Mouse (Mus musculus): ENCODE measurements around the gene Fam160a1. TPM values are rescaled to one million over a fixed set of nuclear protein-coding genes. Genes with fewer than 3 reads are reported as not detected.
A peak's percentile ranks its signal among the peaks of the same experiment; 100 is the strongest.

Fam160a1 gene
- polyA plus RNA-seq, 1 experiment from 2014 or later: 0.42 TPM

DNA sequence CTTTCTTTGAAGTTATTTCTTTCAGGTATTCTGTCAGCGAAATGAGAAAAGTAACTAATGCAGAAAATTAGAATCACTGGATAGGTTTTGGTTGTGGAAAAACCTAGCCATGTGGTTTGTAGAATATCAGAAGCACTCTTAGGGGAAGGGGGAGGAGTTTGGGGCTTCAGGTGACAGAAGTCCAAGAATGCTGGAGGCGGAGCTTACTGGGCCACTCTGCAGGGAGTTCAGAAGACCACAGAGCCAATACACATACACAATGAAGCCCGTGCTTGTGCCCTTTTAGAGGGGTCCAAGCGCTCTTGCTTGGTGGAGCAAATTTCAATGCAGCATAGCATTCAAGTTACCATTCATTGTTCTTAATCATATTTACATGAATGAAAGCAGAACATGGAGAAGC lies 68.2 kb downstream of the Fam160a1 start:
- H3K4me2 ChIP-seq (ENCODE audit: low read depth, low read length): no peak overlapping the region
- no peaks in the 10 kb centered on the region for H3K36me3 ChIP-seq (ENCODE audit: control insufficient read depth, insufficient read depth)
- no peak overlapping the region for H3K27ac ChIP-seq (ENCODE audit: low read length)
- no peaks in the 10 kb centered on the region for H3K9me3 ChIP-seq (replicated peaks; ENCODE audit: control insufficient read depth, low read length)
- WGBS (ENCODE audit: insufficient replicate concordance): 39% methylated on average over 4 of the region's 4 CpGs
- H3K27me3 ChIP-seq (ENCODE audit: control insufficient read depth, insufficient read depth, low read depth, low read length): no peaks in the 10 kb centered on the region
- H3K4me1 ChIP-seq (ENCODE audit: control insufficient read depth, low read depth, low read length): no peaks in the 10 kb centered on the region
- H3K4me3 ChIP-seq (ENCODE audit: low read depth, low read length): no peak overlapping the region
- no peak overlapping the region for H3K9ac ChIP-seq (ENCODE audit: low read depth, low read length)
- no peak for ATAC-seq (ENCODE audit: low read depth)

DNA sequence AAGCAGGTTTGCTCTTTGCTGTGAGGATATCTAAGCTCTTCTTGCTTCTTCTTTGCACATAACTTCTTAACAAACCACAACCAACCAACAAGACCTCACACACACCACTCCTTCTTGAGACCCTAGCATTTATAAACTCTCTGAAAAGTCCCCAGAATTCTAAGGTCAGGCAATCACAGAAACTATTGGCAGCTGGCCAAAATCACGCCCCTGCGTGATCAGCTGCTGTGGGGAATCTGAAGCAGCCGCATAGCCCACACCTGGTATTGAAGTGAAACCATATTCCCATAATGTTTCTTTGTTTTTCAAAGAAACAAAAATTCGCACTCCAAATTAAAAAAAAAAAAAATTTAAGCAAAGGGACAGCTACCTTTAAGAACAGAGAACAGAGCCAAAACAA lies 71.0 kb downstream of the Fam160a1 start:
- H3K27ac ChIP-seq (ENCODE audit: low read length): no peak overlapping the region
- no peak overlapping the region for H3K4me3 ChIP-seq (ENCODE audit: low read depth, low read length)
- WGBS (ENCODE audit: insufficient replicate concordance): 63% methylated on average over 4 of the region's 4 CpGs
- peaks cover 4% of the 10 kb centered on the region; the same call in 1 of the 2 replicates for H3K4me1 ChIP-seq (ENCODE audit: control insufficient read depth, low read depth, low read length)
- no peak overlapping the region for H3K9ac ChIP-seq (ENCODE audit: low read depth, low read length)
- no peak for ATAC-seq (ENCODE audit: low read depth)
- H3K9me3 ChIP-seq (replicated peaks; ENCODE audit: control insufficient read depth, low read length): no peaks in the 10 kb centered on the region
- no peaks in the 10 kb centered on the region for H3K27me3 ChIP-seq (ENCODE audit: control insufficient read depth, insufficient read depth, low read depth, low read length)
- no peak overlapping the region for H3K4me2 ChIP-seq (ENCODE audit: low read depth, low read length)
- no peaks in the 10 kb centered on the region for H3K36me3 ChIP-seq (ENCODE audit: control insufficient read depth, insufficient read depth)

DNA sequence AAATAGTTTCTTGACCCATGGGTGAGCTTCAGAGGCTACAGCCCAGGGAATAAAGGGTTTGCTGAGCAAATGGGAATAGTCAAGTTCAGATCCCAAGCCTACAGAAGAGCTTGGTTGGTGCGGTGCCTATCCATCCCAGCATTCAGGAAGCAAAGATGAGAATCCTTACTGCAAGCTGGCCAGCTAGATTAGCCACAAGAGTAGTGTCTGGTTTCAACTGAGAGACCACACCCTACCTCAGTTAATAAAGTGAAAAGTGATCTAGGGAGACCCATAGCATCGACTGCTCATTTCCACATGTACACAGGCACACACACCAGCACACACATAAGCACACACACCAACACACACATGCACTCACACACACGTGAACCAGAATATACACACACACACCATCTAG lies 75.3 kb downstream of the Fam160a1 start:
- Histone ChIP-seq H3K4me1 (ENCODE audit: control insufficient read depth, low read depth, low read length) (peaks cover 4% of the 10 kb centered on the region; the same call in 1 of the 2 replicates), H3K36me3 (ENCODE audit: control insufficient read depth, insufficient read depth) (no peaks in the 10 kb centered on the region), H3K4me2 (ENCODE audit: low read depth, low read length) (no peak overlapping the region), H3K27me3 (ENCODE audit: control insufficient read depth, insufficient read depth, low read depth, low read length) (no peaks in the 10 kb centered on the region), H3K9me3 (replicated peaks; ENCODE audit: control insufficient read depth, low read length) (no peaks in the 10 kb centered on the region), H3K27ac (ENCODE audit: low read length) (no peak overlapping the region), H3K4me3 (ENCODE audit: low read depth, low read length) (no peak overlapping the region), H3K9ac (ENCODE audit: low read depth, low read length) (no peak overlapping the region)
- WGBS (ENCODE audit: insufficient replicate concordance): 51% methylated on average over 3 of the region's 3 CpGs
- ATAC-seq (ENCODE audit: low read depth): peak; percentile 75

DNA sequence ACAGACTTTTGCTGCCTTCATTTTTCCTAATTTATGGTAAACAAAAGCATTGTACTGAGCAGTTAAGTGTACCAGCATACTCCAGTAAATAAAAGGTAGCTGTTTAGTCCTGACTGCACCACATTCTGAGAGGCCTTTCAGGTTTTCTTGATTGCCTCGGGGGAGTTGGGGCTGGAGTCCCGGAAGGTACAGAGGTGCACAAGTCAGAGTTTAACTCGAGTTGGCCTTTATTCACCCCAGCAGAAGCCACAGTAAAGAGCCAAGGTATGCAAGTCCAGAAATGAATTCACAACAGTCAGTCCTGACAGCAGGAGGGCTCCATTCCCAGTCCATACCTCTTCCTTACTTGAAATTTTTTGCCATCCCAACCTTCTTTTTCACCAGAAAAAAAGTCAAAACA lies 78.5 kb downstream of the Fam160a1 start:
- no peak overlapping the region for H3K9ac ChIP-seq (ENCODE audit: low read depth, low read length)
- peaks cover 4% of the 10 kb centered on the region; the same call in 1 of the 2 replicates for H3K4me1 ChIP-seq (ENCODE audit: control insufficient read depth, low read depth, low read length)
- no peak for ATAC-seq (ENCODE audit: low read depth)
- H3K36me3 ChIP-seq (ENCODE audit: control insufficient read depth, insufficient read depth): no peaks in the 10 kb centered on the region
- no peak overlapping the region for H3K27ac ChIP-seq (ENCODE audit: low read length)
- no peaks in the 10 kb centered on the region for H3K9me3 ChIP-seq (replicated peaks; ENCODE audit: control insufficient read depth, low read length)
- no peak overlapping the region for H3K4me2 ChIP-seq (ENCODE audit: low read depth, low read length)
- 53% methylated on average over 3 of the region's 3 CpGs for WGBS (ENCODE audit: insufficient replicate concordance)
- no peaks in the 10 kb centered on the region for H3K27me3 ChIP-seq (ENCODE audit: control insufficient read depth, insufficient read depth, low read depth, low read length)
- H3K4me3 ChIP-seq (ENCODE audit: low read depth, low read length): no peak overlapping the region

DNA sequence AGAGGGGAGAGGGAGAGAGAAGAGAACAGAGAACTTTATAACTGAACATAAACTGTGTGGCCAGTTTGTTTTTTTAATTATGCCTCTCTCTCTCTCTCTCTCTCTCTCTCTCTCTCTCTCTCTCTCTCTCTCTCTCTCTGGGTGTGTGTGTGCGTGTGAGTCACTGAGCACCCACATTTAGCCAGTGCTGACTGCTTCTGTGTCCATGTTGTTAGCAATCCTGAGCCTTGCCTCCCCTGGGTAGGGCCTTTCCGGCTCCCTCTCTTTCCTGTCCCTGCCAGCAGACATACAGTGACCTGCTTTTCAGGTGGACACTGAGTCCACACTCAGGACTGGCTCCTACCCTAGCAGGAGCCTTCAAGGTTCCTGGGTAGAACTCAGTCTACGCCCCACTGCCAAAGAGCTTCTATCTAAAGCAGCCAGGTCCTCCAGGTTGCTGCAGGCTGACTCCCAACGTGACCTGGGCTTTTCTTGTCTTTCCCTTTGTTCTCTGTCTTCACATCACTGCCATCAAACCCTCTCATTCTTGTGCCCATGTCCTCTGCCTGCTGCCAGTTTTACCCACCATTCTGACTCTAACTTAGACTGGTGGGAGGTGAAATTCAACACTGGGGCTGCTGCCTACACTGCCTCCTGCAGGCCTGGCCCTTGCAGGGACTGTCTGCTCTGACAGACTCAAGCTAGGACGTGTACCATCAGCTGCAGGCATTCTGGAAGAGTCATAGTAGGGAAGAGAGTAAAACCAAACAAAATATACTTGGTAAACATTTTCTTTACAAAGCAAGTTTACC lies 83.0 kb downstream of the Fam160a1 start:
- H3K9me3 ChIP-seq (replicated peaks; ENCODE audit: control insufficient read depth, low read length): no peaks in the 10 kb centered on the region
- no peak overlapping the region for H3K27ac ChIP-seq (ENCODE audit: low read length)
- WGBS (ENCODE audit: insufficient replicate concordance): 54% methylated on average over 5 of the region's 5 CpGs
- H3K36me3 ChIP-seq (ENCODE audit: control insufficient read depth, insufficient read depth): no peaks in the 10 kb centered on the region
- no peak overlapping the region for H3K4me2 ChIP-seq (ENCODE audit: low read depth, low read length)
- H3K4me1 ChIP-seq (ENCODE audit: control insufficient read depth, low read depth, low read length): no peaks in the 10 kb centered on the region
- H3K4me3 ChIP-seq (ENCODE audit: low read depth, low read length): no peak overlapping the region
- H3K9ac ChIP-seq (ENCODE audit: low read depth, low read length): no peak overlapping the region
- H3K27me3 ChIP-seq (ENCODE audit: control insufficient read depth, insufficient read depth, low read depth, low read length): no peaks in the 10 kb centered on the region
- ATAC-seq (ENCODE audit: low read depth): no peak

DNA sequence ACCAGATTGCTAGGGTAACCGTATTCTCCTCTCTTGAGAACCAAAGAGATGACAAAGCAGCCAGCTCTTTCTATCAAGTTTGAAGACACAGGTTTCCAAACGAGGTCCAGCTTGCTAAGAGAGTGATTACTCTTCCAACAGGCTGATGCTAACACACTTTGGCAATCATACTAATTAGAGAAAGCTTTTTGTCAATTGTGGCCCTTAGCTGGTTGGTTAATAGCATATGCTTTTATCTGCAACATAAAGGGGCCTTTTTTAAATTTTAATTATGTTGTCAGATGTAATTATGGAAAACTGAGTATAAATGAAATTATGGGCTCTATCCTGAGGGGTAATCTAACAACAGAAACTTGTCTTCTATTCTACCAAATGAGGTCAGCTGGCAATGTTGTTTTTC lies 89.9 kb downstream of the Fam160a1 start:
- no peaks in the 10 kb centered on the region for H3K36me3 ChIP-seq (ENCODE audit: control insufficient read depth, insufficient read depth)
- WGBS (ENCODE audit: insufficient replicate concordance): 50% methylated on average over 2 of the region's 2 CpGs
- H3K9ac ChIP-seq (ENCODE audit: low read depth, low read length): no peak overlapping the region
- no peak overlapping the region for H3K27ac ChIP-seq (ENCODE audit: low read length)
- H3K4me3 ChIP-seq (ENCODE audit: low read depth, low read length): no peak overlapping the region
- no peaks in the 10 kb centered on the region for H3K9me3 ChIP-seq (replicated peaks; ENCODE audit: control insufficient read depth, low read length)
- peaks cover 11% of the 10 kb centered on the region for H3K4me1 ChIP-seq (ENCODE audit: control insufficient read depth, low read depth, low read length)
- no peaks in the 10 kb centered on the region for H3K27me3 ChIP-seq (ENCODE audit: control insufficient read depth, insufficient read depth, low read depth, low read length)
- ATAC-seq (ENCODE audit: low read depth): no peak
- H3K4me2 ChIP-seq (ENCODE audit: low read depth, low read length): no peak overlapping the region

DNA sequence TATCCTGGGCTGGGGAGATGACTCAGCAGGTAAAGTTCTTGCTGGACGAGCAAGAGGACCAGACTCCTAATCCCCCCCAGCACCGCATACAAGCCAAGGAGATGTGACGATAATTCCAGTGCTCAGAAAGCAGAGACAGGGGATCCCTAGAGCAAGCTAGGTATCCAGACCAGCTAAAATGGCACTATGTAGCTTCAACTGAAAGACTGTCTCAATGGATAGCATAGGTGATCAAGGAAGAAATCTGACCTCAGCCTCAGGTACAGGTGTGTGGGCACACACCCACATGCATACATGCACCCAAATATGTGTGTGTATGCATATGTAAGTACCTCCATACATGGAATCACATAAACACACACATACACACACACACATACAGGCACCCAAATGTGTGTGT lies 91.1 kb downstream of the Fam160a1 start:
- ATAC-seq (ENCODE audit: low read depth): no peak
- H3K9ac ChIP-seq (ENCODE audit: low read depth, low read length): no peak overlapping the region
- no peak overlapping the region for H3K4me2 ChIP-seq (ENCODE audit: low read depth, low read length)
- H3K27me3 ChIP-seq (ENCODE audit: control insufficient read depth, insufficient read depth, low read depth, low read length): no peaks in the 10 kb centered on the region
- no peaks in the 10 kb centered on the region for H3K9me3 ChIP-seq (replicated peaks; ENCODE audit: control insufficient read depth, low read length)
- no peak overlapping the region for H3K4me3 ChIP-seq (ENCODE audit: low read depth, low read length)
- H3K4me1 ChIP-seq (ENCODE audit: control insufficient read depth, low read depth, low read length): peaks cover 11% of the 10 kb centered on the region
- 63% methylated on average over 3 of the region's 3 CpGs for whole genome bisulfite sequencing (ENCODE audit: insufficient replicate concordance)
- H3K27ac ChIP-seq (ENCODE audit: low read length): no peak overlapping the region
- H3K36me3 ChIP-seq (ENCODE audit: control insufficient read depth, insufficient read depth): no peaks in the 10 kb centered on the region

DNA sequence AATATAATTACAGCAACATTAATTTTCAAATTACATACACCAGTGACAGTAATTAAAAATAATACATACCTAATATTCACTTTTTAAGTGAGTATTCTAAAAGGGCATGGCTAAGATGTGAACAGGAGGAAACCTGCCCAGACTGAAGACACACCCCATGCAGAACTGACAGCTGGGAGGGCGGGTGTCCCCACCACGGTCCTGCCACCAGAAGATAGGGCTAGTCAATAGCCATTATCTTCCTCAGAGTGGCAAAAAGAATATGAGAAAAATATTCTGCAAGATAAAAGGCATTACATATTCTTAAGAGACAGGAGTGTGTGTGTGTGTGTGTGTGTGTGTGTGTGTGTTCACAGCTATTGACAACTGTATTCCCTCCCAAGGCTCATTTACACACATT lies 92.0 kb downstream of the Fam160a1 start:
- Histone ChIP-seq H3K4me1 (ENCODE audit: control insufficient read depth, low read depth, low read length) (peaks cover 11% of the 10 kb centered on the region), H3K4me3 (ENCODE audit: low read depth, low read length) (no peak overlapping the region), H3K27ac (ENCODE audit: low read length) (peak overlapping the region; percentile 18; the same call in 1 of the 2 replicates), H3K27me3 (ENCODE audit: control insufficient read depth, insufficient read depth, low read depth, low read length) (no peaks in the 10 kb centered on the region), H3K4me2 (ENCODE audit: low read depth, low read length) (no peak overlapping the region), H3K9me3 (replicated peaks; ENCODE audit: control insufficient read depth, low read length) (no peaks in the 10 kb centered on the region), H3K9ac (ENCODE audit: low read depth, low read length) (no peak overlapping the region), H3K36me3 (ENCODE audit: control insufficient read depth, insufficient read depth) (no peaks in the 10 kb centered on the region)
- WGBS (ENCODE audit: insufficient replicate concordance): 11% methylated on average over 2 of the region's 2 CpGs
- peak; percentile 100 for ATAC-seq (ENCODE audit: low read depth)

DNA sequence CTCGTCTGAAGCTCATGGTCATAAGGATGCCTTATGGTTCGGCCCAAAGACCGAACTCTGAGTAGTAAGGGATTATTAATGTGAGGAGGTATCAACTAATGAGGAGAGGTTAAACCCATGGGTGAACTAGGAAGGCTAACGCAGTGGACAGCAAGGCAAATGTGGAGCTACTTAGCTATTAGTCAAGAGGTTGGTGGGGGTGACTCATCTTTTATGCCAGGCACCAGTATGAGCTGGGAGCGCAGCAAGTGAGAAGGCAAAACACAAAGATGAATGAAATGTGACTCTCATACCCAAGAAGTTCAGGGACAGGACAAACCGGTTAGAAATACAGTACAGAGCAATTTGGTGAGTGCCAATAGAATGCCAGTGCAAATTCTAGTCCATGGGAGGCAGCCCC lies 94.5 kb downstream of the Fam160a1 start:
- Histone ChIP-seq H3K9ac (ENCODE audit: low read depth, low read length) (no peak overlapping the region), H3K27ac (ENCODE audit: low read length) (no peak overlapping the region), H3K27me3 (ENCODE audit: control insufficient read depth, insufficient read depth, low read depth, low read length) (no peaks in the 10 kb centered on the region), H3K9me3 (replicated peaks; ENCODE audit: control insufficient read depth, low read length) (no peaks in the 10 kb centered on the region), H3K4me3 (ENCODE audit: low read depth, low read length) (no peak overlapping the region), H3K36me3 (ENCODE audit: control insufficient read depth, insufficient read depth) (no peaks in the 10 kb centered on the region), H3K4me1 (ENCODE audit: control insufficient read depth, low read depth, low read length) (peaks cover 11% of the 10 kb centered on the region), H3K4me2 (ENCODE audit: low read depth, low read length) (no peak overlapping the region)
- 80% methylated on average over 6 of the region's 6 CpGs for WGBS (ENCODE audit: insufficient replicate concordance)
- no peak for ATAC-seq (ENCODE audit: low read depth)
